In genomic region chr6:145823588-145824234, GRCm38 (mm10) we compare ENCODE assay signal across 9 mouse cellular contexts. TPM values are rescaled to one million over a fixed set of nuclear protein-coding genes. Genes with fewer than 3 reads are reported as not detected.
A peak's percentile ranks its signal among the peaks of the same experiment; 100 is the strongest.
DNase-seq lines count a peak whose midpoint lies in the region; ATAC-seq and TF ChIP-seq lines count a peak whose summit lies in the region.
"Had no signal": no experiment of that assay in that cellular context is flagged by ENCODE, and none has a peak within 500 bp of the region (broad histone marks: within the 10 kb centered on the region; RNA-seq: fewer than 3 reads in every experiment).

No protein-coding gene starts in this region.

- TF ChIP-seq EP300 in MEL (IDR thresholded peaks at IDR 0.05; ENCODE audit: low read depth in 1 of 2, low read length in 2 of 2) = no peak

- no peak overlapping the region for H3K27ac ChIP-seq in hindbrain, embryonic 11.5 days (ENCODE audit: low read depth, low read length)
- no peak overlapping the region for H3K27ac ChIP-seq in hindbrain, embryonic 12.5 days
- H3K27ac ChIP-seq in MEL (ENCODE audit: control insufficient read depth, low read depth, low read length) = no peak overlapping the region
- no peak overlapping the region for H3K27ac ChIP-seq in neural tube, embryonic 12.5 days
- H3K27ac ChIP-seq: embryonic facial prominence, embryonic 12.5 days had no signal

- no peaks in the 10 kb centered on the region for H3K79me2 ChIP-seq in MEL (ENCODE audit: control insufficient read depth, insufficient read depth, low read length, poor library complexity)

- no peak overlapping the region for H3K4me3 ChIP-seq in hindbrain, embryonic 11.5 days (ENCODE audit: low read depth, low read length)
- no peak overlapping the region for H3K4me3 ChIP-seq in hindbrain, embryonic 12.5 days
- no peak overlapping the region for H3K4me3 ChIP-seq in MEL (ENCODE audit: control insufficient read depth in 1 of 2, insufficient read depth in 1 of 2, low read depth in 2 of 2, low read length in 2 of 2)
- no peak overlapping the region for H3K4me3 ChIP-seq in neural tube, embryonic 12.5 days
- H3K4me3 ChIP-seq: embryonic facial prominence, embryonic 12.5 days had no signal

- TF ChIP-seq POLR2A in MEL (IDR thresholded peaks at IDR 0.05; ENCODE audit: control insufficient read depth in 1 of 2, insufficient read depth in 1 of 2, low read depth in 1 of 2, low read length in 2 of 2, poor library complexity in 1 of 2) = no peak

- no peaks in the 10 kb centered on the region for H3K27me3 ChIP-seq in hindbrain, embryonic 11.5 days (ENCODE audit: control insufficient read depth, insufficient read depth, low read length)
- H3K27me3 ChIP-seq in hindbrain, embryonic 12.5 days = no peaks in the 10 kb centered on the region
- no peaks in the 10 kb centered on the region for H3K27me3 ChIP-seq in MEL (ENCODE audit: control insufficient read depth in 1 of 2, insufficient read depth in 2 of 2, low read length in 2 of 2)
- no peaks in the 10 kb centered on the region for H3K27me3 ChIP-seq in neural tube, embryonic 12.5 days (replicated peaks)
- H3K27me3 ChIP-seq: embryonic facial prominence, embryonic 12.5 days had no signal

- H3K4me1 ChIP-seq in hindbrain, embryonic 11.5 days (replicated peaks; ENCODE audit: control insufficient read depth, insufficient read depth, low read length) = no peaks in the 10 kb centered on the region
- peaks cover 6% of the 10 kb centered on the region; the same call in 1 of the 2 replicates for H3K4me1 ChIP-seq in hindbrain, embryonic 12.5 days
- no peaks in the 10 kb centered on the region for H3K4me1 ChIP-seq in MEL (ENCODE audit: control insufficient read depth in 1 of 2, insufficient read depth in 2 of 2, low read length in 2 of 2)
- no peaks in the 10 kb centered on the region for H3K4me1 ChIP-seq in neural tube, embryonic 12.5 days
- H3K4me1 ChIP-seq: embryonic facial prominence, embryonic 12.5 days had no signal

- 53% methylated on average over 5 of the region's 5 CpGs for WGBS in hindbrain, embryonic 11.5 days
- 40% methylated on average over 5 of the region's 5 CpGs for WGBS in hindbrain, embryonic 12.5 days
- WGBS in neural tube, embryonic 12.5 days = 57% methylated on average over 5 of the region's 5 CpGs

- no peak overlapping the region for H3K9ac ChIP-seq in hindbrain, embryonic 11.5 days (ENCODE audit: low read depth, low read length)
- no peak overlapping the region for H3K9ac ChIP-seq in hindbrain, embryonic 12.5 days
- no peak overlapping the region for H3K9ac ChIP-seq in MEL (ENCODE audit: control insufficient read depth, low read depth, low read length, poor library complexity, severe bottlenecking)
- H3K9ac ChIP-seq in neural tube, embryonic 12.5 days = no peak overlapping the region
- H3K9ac ChIP-seq: embryonic facial prominence, embryonic 12.5 days had no signal

- no peaks in the 10 kb centered on the region for H3K9me3 ChIP-seq in hindbrain, embryonic 11.5 days (ENCODE audit: control insufficient read depth, low read length)
- no peaks in the 10 kb centered on the region for H3K9me3 ChIP-seq in hindbrain, embryonic 12.5 days (replicated peaks)
- no peaks in the 10 kb centered on the region for H3K9me3 ChIP-seq in MEL (replicated peaks; ENCODE audit: insufficient read depth, low read length)
- peaks cover 5% of the 10 kb centered on the region; the same call in 1 of the 2 replicates for H3K9me3 ChIP-seq in neural tube, embryonic 12.5 days

- DNase-seq in hindbrain, embryonic 11.5 days (ENCODE audit: low spot score) = peak; percentile 52
- no peak for DNase-seq in MEL (ENCODE audit: low read depth, low spot score)
- DNase-seq in cerebellum, adult 9-11 months = peak; percentile 38
- peak; percentile 29 to 49 for DNase-seq in kidney, postnatal 4 days
- no peak for DNase-seq in spleen, adult 18-20 months

- TF ChIP-seq RAD21 in MEL (IDR thresholded peaks at IDR 0.05; ENCODE audit: low read depth, low read length) = peak; percentile 18

- H3K36me3 ChIP-seq in hindbrain, embryonic 11.5 days (ENCODE audit: control insufficient read depth, insufficient read depth, low read length) = no peaks in the 10 kb centered on the region
- H3K36me3 ChIP-seq in hindbrain, embryonic 12.5 days = 0 out of 2 replicates have a peak, but pooled peaks cover 3% of the 10 kb centered on the region
- H3K36me3 ChIP-seq in MEL (ENCODE audit: control insufficient read depth in 1 of 2, insufficient read depth in 2 of 2, low read length in 2 of 2) = no peaks in the 10 kb centered on the region
- no peaks in the 10 kb centered on the region for H3K36me3 ChIP-seq in neural tube, embryonic 12.5 days
- H3K36me3 ChIP-seq: embryonic facial prominence, embryonic 12.5 days had no signal

- H3K4me2 ChIP-seq in hindbrain, embryonic 11.5 days (replicated peaks; ENCODE audit: low read depth, low read length) = no peak overlapping the region
- no peak overlapping the region for H3K4me2 ChIP-seq in hindbrain, embryonic 12.5 days (replicated peaks)
- no peak overlapping the region for H3K4me2 ChIP-seq in neural tube, embryonic 12.5 days (replicated peaks)
- H3K4me2 ChIP-seq: embryonic facial prominence, embryonic 12.5 days had no signal

- TF ChIP-seq CTCF in MEL (IDR thresholded peaks at IDR 0.05 in 2 of 3, conservative IDR thresholded peaks at IDR 0.05 in 1 of 3; ENCODE audit: control insufficient read depth in 1 of 3, insufficient read depth in 1 of 3, low read depth in 2 of 3, low read length in 3 of 3, poor library complexity in 1 of 3, severe bottlenecking in 1 of 3) = no peak

- ATAC-seq in hindbrain, embryonic 11.5 days (ENCODE audit: low FRiP score) = no peak
- ATAC-seq in hindbrain, embryonic 12.5 days (ENCODE audit: low FRiP score) = no peak
- 0 out of 2 replicates have a peak, but pooled peaks have one; percentile 41 for ATAC-seq in neural tube, embryonic 12.5 days (ENCODE audit: low FRiP score, low read depth)
- no peak for ATAC-seq in activated CD4-positive, CD25-positive, alpha-beta regulatory T cell, adult 4 months

TF ChIP-seq in MEL, 35 proteins besides CTCF, POLR2A, EP300 and RAD21:
- no peak for TF ChIP-seq GABPA (IDR thresholded peaks at IDR 0.05; ENCODE audit: low read depth, low read length)
- TF ChIP-seq TCF12 (IDR thresholded peaks at IDR 0.05; ENCODE audit: low read depth, low read length) = no peak
- TF ChIP-seq MYB (IDR thresholded peaks at IDR 0.05; ENCODE audit: low read depth, low read length) = no peak
- no peak for TF ChIP-seq MEF2A (IDR thresholded peaks at IDR 0.05; ENCODE audit: extremely low read depth, insufficient replicate concordance, low read depth, low read length, poor library complexity, severe bottlenecking)
- TF ChIP-seq MXI1 (IDR thresholded peaks at IDR 0.05; ENCODE audit: low read depth, low read length) = no peak
- TF ChIP-seq GATA1 (IDR thresholded peaks at IDR 0.05; ENCODE audit: low read depth, low read length) = no peak
- TF ChIP-seq MAX (IDR thresholded peaks at IDR 0.05; ENCODE audit: low read length) = no peak
- TF ChIP-seq TAL1 (IDR thresholded peaks at IDR 0.05; ENCODE audit: low read length) = no peak
- no peak for TF ChIP-seq JUND (IDR thresholded peaks at IDR 0.05; ENCODE audit: low read depth, low read length)

RNA-seq across cellular contexts. Expression of gene Bhlhe41, which starts 41.6 kb away (rescaled TPM):
- polyA plus RNA-seq in hindbrain, embryonic 11.5 days (2014; fragmentation: Nextera tagmentation; extraction: Ambion mirVana) = 1.5 and 1.8 TPM in 2 replicates
- 2.4 and 2.9 TPM in 2 replicates for polyA plus RNA-seq in hindbrain, embryonic 12.5 days (2016; fragmentation: Nextera tagmentation; extraction: Ambion mirVana)
- not detected in 2 replicates for total RNA-seq in MEL (2012; rRNA removed)
- not detected for polyA plus RNA-seq in MEL (2012; ENCODE audit: insufficient read depth in 1 of 2, insufficient read length in 2 of 2, low read depth in 1 of 2, low replicate concordance in 2 of 2, missing spikeins in 1 of 2)
- 1.6 and 2.1 TPM in 2 replicates for polyA plus RNA-seq in neural tube, embryonic 12.5 days (2016; fragmentation: Nextera tagmentation; extraction: Ambion mirVana)
- under 1 TPM; 0.05 to 0.17 TPM for polyA plus RNA-seq in activated CD4-positive, CD25-positive, alpha-beta regulatory T cell, adult 4 months (2017; shearing (Covaris generic))

Comparison
In these comparisons a context has a peak if more than half of its experiments do, and no peak if none do; other contexts are left out.
1. DNase-seq: peak in hindbrain, embryonic 11.5 days (single experiment), cerebellum, adult 9-11 months (single experiment) and kidney, postnatal 4 days (2 of 2); none in MEL (single experiment) and spleen, adult 18-20 months (0 of 2).